In genomic region chr15:36419943-36420480, GRCm38 (mm10) we compare ENCODE assay signal across 19 mouse cellular contexts.
DNase-seq lines count a peak whose midpoint lies in the region; ATAC-seq and TF ChIP-seq lines count a peak whose summit lies in the region.
"Had no signal": no experiment of that assay in that cellular context is flagged by ENCODE, and none has a peak within 500 bp of the region (broad histone marks: within the 10 kb centered on the region; RNA-seq: fewer than 3 reads in every experiment).

No protein-coding gene starts in this region.

- peak; percentile 20 for DNase-seq in kidney, adult 2 months
- no peak for DNase-seq in kidney, postnatal 36 days
- peak; percentile 26 for DNase-seq in urinary bladder, postnatal 14 days (ENCODE audit: low spot score)
- no peak for DNase-seq in urinary bladder, postnatal 4 days (ENCODE audit: low spot score in 2 of 2)
- DNase-seq in frontal cortex, postnatal 14 days (ENCODE audit: low spot score in 2 of 2) = no peak
- no peak for DNase-seq in cerebellum, postnatal 4 days (ENCODE audit: low spot score in 2 of 2)
- DNase-seq: adrenal gland, adult 2 months; cerebellum, adult 2 months; gastrocnemius, postnatal 14 days; retina, postnatal 1 day had no signal

- no peak overlapping the region for H3K4me3 ChIP-seq in kidney, adult 2 months (ENCODE audit: insufficient read depth, low read depth, low read length)
- no peak overlapping the region for H3K4me3 ChIP-seq in lung, embryonic 16.5 days (ENCODE audit: low read length)
- H3K4me3 ChIP-seq: embryonic facial prominence, embryonic 10.5 days; forebrain, embryonic 13.5 days; kidney, embryonic 15.5 days; limb, embryonic 15.5 days; midbrain, embryonic 10.5 days; stomach, embryonic 15.5 days had no signal

- H3K27me3 ChIP-seq in kidney, adult 2 months (replicated peaks; ENCODE audit: control insufficient read depth, insufficient read depth, low read length) = no peaks in the 10 kb centered on the region
- H3K27me3 ChIP-seq in lung, embryonic 16.5 days (ENCODE audit: control insufficient read depth, insufficient read depth, low read depth, low read length) = no peaks in the 10 kb centered on the region
- H3K27me3 ChIP-seq: forebrain, embryonic 13.5 days; kidney, embryonic 15.5 days; limb, embryonic 15.5 days; stomach, embryonic 15.5 days had no signal

- 61% methylated on average over 7 of the region's 7 CpGs for WGBS in kidney, adult 2 months
- 60% methylated on average over 7 of the region's 7 CpGs for WGBS in lung, embryonic 16.5 days

- H3K4me1 ChIP-seq in kidney, adult 2 months (ENCODE audit: control insufficient read depth, insufficient read depth, low read length) = no peaks in the 10 kb centered on the region
- H3K4me1 ChIP-seq in lung, embryonic 16.5 days (replicated peaks; ENCODE audit: control insufficient read depth, insufficient read depth, low read length) = peaks cover 4% of the 10 kb centered on the region
- H3K4me1 ChIP-seq: forebrain, embryonic 13.5 days; midbrain, embryonic 10.5 days; stomach, embryonic 15.5 days had no signal

- no peak for TF ChIP-seq POLR2A in kidney, adult 2 months (IDR thresholded peaks at IDR 0.05; ENCODE audit: low read depth, low read length)

- peak; percentile 54; the same call in 1 of the 2 replicates for ATAC-seq in lung, embryonic 16.5 days (ENCODE audit: low read depth)
- ATAC-seq: forebrain, embryonic 13.5 days had no signal

- H3K27ac ChIP-seq in kidney, adult 2 months (ENCODE audit: insufficient read depth, low read depth, low read length) = no peak overlapping the region
- H3K27ac ChIP-seq in lung, embryonic 16.5 days (ENCODE audit: low read length) = no peak overlapping the region
- H3K27ac ChIP-seq: embryonic facial prominence, embryonic 10.5 days; forebrain, embryonic 13.5 days; hindbrain, embryonic 14.5 days; kidney, embryonic 15.5 days; limb, embryonic 15.5 days; macrophage; midbrain, embryonic 10.5 days; stomach, embryonic 15.5 days had no signal

- H3K36me3 ChIP-seq in kidney, adult 2 months (ENCODE audit: control insufficient read depth, insufficient read depth, low read length) = no peaks in the 10 kb centered on the region
- no peaks in the 10 kb centered on the region for H3K36me3 ChIP-seq in lung, embryonic 16.5 days (ENCODE audit: control insufficient read depth, insufficient read depth, low read length)
- H3K36me3 ChIP-seq: embryonic facial prominence, embryonic 10.5 days; kidney, embryonic 15.5 days; limb, embryonic 15.5 days; midbrain, embryonic 10.5 days; stomach, embryonic 15.5 days had no signal

- no peak overlapping the region for H3K4me2 ChIP-seq in lung, embryonic 16.5 days (ENCODE audit: low read depth, low read length)
- H3K4me2 ChIP-seq: forebrain, embryonic 13.5 days; hindbrain, embryonic 14.5 days; kidney, embryonic 15.5 days; limb, embryonic 15.5 days; stomach, embryonic 15.5 days had no signal

- H3K9me3 ChIP-seq in lung, embryonic 16.5 days (ENCODE audit: control insufficient read depth, low read length) = no peaks in the 10 kb centered on the region
- H3K9me3 ChIP-seq: embryonic facial prominence, embryonic 10.5 days; forebrain, embryonic 13.5 days; kidney, embryonic 15.5 days; limb, embryonic 15.5 days; midbrain, embryonic 10.5 days; stomach, embryonic 15.5 days had no signal

- H3K9ac ChIP-seq in lung, embryonic 16.5 days (ENCODE audit: low read length) = no peak overlapping the region
- H3K9ac ChIP-seq: forebrain, embryonic 13.5 days; hindbrain, embryonic 14.5 days; kidney, embryonic 15.5 days; limb, embryonic 15.5 days; stomach, embryonic 15.5 days had no signal

- TF ChIP-seq CTCF in kidney, adult 2 months (conservative IDR thresholded peaks at IDR 0.05; ENCODE audit: insufficient read depth, insufficient read length, low read depth, low read length) = no peak

Comparison
In these comparisons a context has a peak if more than half of its experiments do, and no peak if none do; other contexts are left out.
1. DNase-seq: peak in kidney, adult 2 months (single experiment) and urinary bladder, postnatal 14 days (single experiment); none in kidney, postnatal 36 days (0 of 2), urinary bladder, postnatal 4 days (0 of 2), frontal cortex, postnatal 14 days (0 of 2) and cerebellum, postnatal 4 days (0 of 2).